Mouse (Mus musculus) urinary bladder, postnatal 10 days (tissue): ENCODE results near the gene Rab3gap1.
"Not testable (repeated sequence)": the region's sequence is repeated elsewhere in the genome, so short reads cannot be mapped to it uniquely, and the experiment has no call there.

ENCODE experiments used
- DNase-seq: peaks from one replicate; pipeline ENCODE4 v3.0.0; 2022; ENCODE audit warnings: low spot score

Gene Rab3gap1

GRCm38 (mm10) chr1:127933405-127933804, 64.8 kb downstream of the Rab3gap1 start:
- no peak for DNase-seq

GRCm38 (mm10) chr1:127934322-127934721, 65.7 kb downstream of the Rab3gap1 start:
- DNase-seq: no peak

- DNase-seq: no peak
These were observed 68.7 kb downstream of the Rab3gap1 start for GRCm38 (mm10) chr1:127937277-127937676.

GRCm38 (mm10) chr1:127942231-127942630, 73.7 kb downstream of the Rab3gap1 start:
- no peak for DNase-seq

- DNase-seq: no peak
These were observed 74.9 kb downstream of the Rab3gap1 start for GRCm38 (mm10) chr1:127943516-127943915.

- no peak for DNase-seq
These were observed 77.4 kb downstream of the Rab3gap1 start for GRCm38 (mm10) chr1:127945696-127946575.

- no peak for DNase-seq
These were observed 78.2 kb downstream of the Rab3gap1 start for GRCm38 (mm10) chr1:127946615-127947249.

- DNase-seq: no peak
These were observed 80.2 kb downstream of the Rab3gap1 start for GRCm38 (mm10) chr1:127948748-127949147.

- no peak for DNase-seq
These were observed 83.7 kb downstream of the Rab3gap1 start for GRCm38 (mm10) chr1:127952276-127952675.

GRCm38 (mm10) chr1:127954198-127954597, 85.6 kb downstream of the Rab3gap1 start:
- not testable (repeated sequence) for DNase-seq

GRCm38 (mm10) chr1:127954800-127955199, 86.2 kb downstream of the Rab3gap1 start:
- DNase-seq: no peak

- no peak for DNase-seq
These were observed 88.0 kb downstream of the Rab3gap1 start for GRCm38 (mm10) chr1:127956524-127956923.

GRCm38 (mm10) chr1:127958801-127959200, 90.2 kb downstream of the Rab3gap1 start:
- no peak for DNase-seq

- DNase-seq: no peak
These were observed 90.7 kb downstream of the Rab3gap1 start for GRCm38 (mm10) chr1:127959312-127959718.

- DNase-seq: no peak
These were observed 92.6 kb downstream of the Rab3gap1 start for GRCm38 (mm10) chr1:127961140-127961539.

GRCm38 (mm10) chr1:127963326-127963725, 94.8 kb downstream of the Rab3gap1 start:
- no peak for DNase-seq

- no peak for DNase-seq
These were observed 102.3 kb downstream of the Rab3gap1 start for GRCm38 (mm10) chr1:127970870-127971269.

- no peak for DNase-seq
These were observed 105.5 kb downstream of the Rab3gap1 start for GRCm38 (mm10) chr1:127974082-127974481.

GRCm38 (mm10) chr1:127975676-127976075, 107.1 kb downstream of the Rab3gap1 start:
- no peak for DNase-seq

- no peak for DNase-seq
These were observed 107.5 kb downstream of the Rab3gap1 start for GRCm38 (mm10) chr1:127976106-127976505.

- DNase-seq: no peak
These were observed 109.6 kb downstream of the Rab3gap1 start for GRCm38 (mm10) chr1:127978125-127978524.

GRCm38 (mm10) chr1:127980911-127981559, 112.5 kb downstream of the Rab3gap1 start:
- no peak for DNase-seq

- no peak for DNase-seq
These were observed 113.7 kb downstream of the Rab3gap1 start for GRCm38 (mm10) chr1:127982268-127982667.
